Mouse (Mus musculus) cerebellum, adult 11-12 months (tissue): Measurements from ENCODE around the gene Gm10718.
"Not testable (repeated sequence)": the region's sequence is repeated elsewhere in the genome, so short reads cannot be mapped to it uniquely, and the experiment has no call there.

Experiments
- DNase-seq: peaks from one replicate; pipeline ENCODE4 v3.0.0; 2022

Gm10718 gene

DNA sequence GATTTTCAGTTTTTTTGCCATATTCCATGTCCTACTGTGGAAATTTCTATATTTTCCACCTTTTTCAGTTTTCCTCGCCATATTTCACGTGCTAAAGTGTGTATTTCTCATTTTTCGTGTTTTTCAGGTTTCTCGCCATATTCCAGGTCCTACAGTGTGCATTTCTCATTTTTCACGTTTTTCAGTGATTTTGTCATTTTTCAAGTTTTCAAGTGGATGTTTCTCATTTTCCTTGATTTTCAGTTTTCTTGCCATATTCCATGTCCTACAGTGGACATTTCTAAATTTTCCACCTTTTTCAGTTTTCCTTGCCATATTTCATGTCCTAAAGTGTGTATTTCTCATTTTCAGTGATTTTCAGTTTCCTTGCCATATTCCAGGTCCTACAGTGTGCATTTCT, 2.8 kb downstream of the Gm10718 start:
- DNase-seq = not testable (repeated sequence)

DNA sequence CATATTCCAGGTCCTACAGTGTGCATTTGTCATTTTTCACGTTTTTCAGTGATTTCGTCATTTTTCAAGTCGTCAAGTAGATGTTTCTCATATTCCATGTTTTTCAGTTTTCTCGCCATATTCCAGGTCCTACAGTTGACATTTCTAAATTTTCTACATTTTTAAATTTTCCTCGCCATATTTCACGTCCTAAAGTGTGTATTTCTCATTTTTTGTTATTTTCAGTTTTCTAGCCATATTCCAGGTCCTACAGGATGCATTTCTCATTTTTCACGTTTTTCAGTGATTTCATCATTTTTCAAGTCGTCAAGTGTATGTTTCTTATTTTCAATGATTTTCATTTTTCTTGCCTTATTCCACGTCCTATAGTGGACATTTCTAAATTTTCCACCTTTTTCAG, 3.4 kb downstream of the Gm10718 start:
- DNase-seq = not testable (repeated sequence)

DNA sequence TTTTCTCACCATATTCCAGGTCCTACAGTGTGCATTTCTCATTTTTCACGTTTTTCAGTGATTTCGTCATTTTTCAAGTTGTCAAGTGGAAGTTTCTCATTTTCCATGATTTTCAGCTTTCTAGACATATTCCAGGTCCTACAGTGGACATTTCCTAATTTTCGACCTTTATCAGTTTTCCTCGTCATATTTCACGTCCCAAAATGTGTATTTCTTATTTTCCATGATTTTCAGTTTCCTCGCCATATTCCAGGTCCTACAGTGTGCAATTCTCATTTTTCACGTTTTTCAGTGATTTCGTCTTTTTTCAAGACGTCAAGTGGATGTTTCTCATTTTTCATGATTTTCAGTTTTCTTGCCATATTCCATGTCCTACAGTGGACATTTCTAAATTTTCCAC, 3.9 kb downstream of the Gm10718 start:
- not testable (repeated sequence) for DNase-seq

DNA sequence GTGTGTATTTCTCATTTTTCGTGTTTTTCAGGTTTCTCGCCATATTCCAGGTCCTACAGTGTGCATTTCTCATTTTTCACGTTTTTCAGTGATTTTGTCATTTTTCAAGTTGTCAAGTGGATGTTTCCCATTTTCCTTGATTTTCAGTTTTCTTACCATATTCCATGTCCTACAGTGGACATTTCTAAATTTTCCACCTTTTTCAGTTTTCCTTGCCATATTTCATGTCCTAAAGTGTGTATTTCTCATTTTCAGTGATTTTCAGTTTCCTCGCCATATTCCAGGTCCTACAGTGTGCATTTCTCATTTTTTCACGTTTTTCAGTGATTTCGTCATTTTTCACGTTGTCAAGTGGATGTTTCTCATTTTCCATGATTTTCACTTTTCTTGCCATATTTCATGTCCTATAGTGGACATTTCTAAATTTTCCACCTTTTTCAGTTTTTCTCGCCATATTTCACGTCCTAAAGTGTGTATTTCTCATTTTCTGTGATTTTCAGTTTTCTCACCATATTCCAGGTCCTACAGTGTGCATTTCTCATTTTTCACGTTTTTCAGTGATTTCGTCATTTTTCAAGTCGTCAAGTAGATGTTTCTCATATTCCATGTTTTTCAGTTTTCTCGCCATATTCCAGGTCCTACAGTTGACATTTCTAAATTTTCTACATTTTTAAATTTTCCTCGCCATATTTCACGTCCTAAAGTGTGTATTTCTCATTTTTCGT, 6.1 kb downstream of the Gm10718 start:
- not testable (repeated sequence) for DNase-seq

DNA sequence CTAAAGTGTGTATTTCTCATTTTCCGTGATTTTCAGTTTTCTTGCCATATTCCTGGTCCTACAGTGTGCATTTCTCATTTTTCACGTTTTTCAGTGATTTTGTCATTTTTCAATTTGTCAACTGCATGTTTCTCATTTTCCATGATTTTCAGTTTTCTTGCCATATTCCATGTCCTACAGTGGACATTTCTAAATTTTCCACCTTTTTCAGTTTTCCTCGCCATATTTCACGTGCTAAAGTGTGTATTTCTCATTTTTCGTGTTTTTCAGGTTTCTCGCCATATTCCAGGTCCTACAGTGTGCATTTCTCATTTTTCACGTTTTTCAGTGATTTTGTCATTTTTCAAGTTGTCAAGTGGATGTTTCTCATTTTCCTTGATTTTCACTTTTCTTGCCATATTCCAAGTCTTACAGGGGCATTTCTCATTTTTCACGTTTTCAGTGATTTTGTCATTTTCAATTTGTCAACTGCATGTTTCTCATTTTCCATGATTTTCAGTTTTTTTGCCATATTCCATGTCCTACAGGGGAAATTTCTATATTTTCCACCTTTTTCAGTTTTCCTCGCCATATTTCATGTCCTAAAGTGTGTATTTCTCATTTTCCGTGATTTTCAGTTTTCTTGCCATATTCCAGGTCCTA, 7.5 kb downstream of the Gm10718 start:
- not testable (repeated sequence) for DNase-seq

DNA sequence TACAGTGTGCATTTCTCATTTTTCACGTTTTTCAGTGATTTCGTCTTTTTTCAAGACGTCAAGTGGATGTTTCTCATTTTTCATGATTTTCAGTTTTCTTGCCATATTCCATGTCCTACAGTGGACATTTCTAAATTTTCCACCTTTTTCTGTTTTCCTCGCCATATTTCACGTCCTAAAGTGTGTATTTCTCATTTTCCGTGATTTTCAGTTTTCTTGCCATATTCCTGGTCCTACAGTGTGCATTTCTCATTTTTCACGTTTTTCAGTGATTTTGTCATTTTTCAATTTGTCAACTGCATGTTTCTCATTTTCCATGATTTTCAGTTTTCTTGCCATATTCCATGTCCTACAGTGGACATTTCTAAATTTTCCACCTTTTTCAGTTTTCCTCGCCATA, 11.0 kb downstream of the Gm10718 start, which contains the start of gene Gm17535:
Gene Gm17535, plus strand, starts transcription at position 301 of the 400 bp plus-strand sequence.
- not testable (repeated sequence) for DNase-seq

DNA sequence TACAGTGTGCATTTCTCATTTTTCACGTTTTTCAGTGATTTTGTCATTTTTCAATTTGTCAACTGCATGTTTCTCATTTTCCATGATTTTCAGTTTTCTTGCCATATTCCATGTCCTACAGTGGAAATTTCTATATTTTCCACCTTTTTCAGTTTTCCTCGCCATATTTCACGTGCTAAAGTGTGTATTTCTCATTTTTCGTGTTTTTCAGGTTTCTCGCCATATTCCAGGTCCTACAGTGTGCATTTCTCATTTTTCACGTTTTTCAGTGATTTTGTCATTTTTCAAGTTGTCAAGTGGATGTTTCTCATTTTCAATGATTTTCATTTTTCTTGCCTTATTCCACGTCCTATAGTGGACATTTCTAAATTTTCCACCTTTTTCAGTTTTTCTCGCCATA, 13.2 kb downstream of the Gm10718 start, which contains the start of gene Gm10715:
Gene Gm10715, plus strand, starts transcription at position 301 of the 400 bp plus-strand sequence.
- not testable (repeated sequence) for DNase-seq

DNA sequence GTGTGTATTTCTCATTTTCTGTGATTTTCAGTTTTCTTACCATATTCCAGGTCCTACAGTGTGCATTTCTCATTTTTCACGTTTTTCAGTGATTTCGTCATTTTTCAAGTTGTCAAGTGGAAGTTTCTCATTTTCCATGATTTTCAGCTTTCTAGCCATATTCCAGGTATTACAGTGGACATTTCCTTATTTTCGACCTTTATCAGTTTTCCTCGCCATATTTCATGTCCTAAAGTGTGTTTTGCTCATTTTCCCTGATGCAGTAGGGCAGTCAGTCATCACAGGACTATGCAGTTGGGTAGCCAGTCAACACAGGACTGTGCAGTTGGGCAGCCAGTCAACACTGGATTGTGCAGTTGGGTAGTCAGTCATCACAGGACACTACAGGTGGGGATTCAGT, 14.8 kb downstream of the Gm10718 start:
- DNase-seq = not testable (repeated sequence)
